11 mouse cellular contexts compared by ENCODE assay signal in genomic region chr2:3163501-3164076, GRCm38 (mm10).
"Had no signal": no experiment of that assay in that cellular context is flagged by ENCODE, and none has a peak within 500 bp of the region (broad histone marks: within the 10 kb centered on the region; RNA-seq: fewer than 3 reads in every experiment).

No protein-coding gene starts in this region.

- H3K4me2 ChIP-seq: limb, embryonic 12.5 days; lung, embryonic 15.5 days; midbrain, embryonic 12.5 days had no signal

- H3K27me3 ChIP-seq: limb, embryonic 12.5 days; lung, embryonic 15.5 days; midbrain, embryonic 12.5 days had no signal

- H3K9me3 ChIP-seq: limb, embryonic 12.5 days; lung, embryonic 15.5 days; midbrain, embryonic 12.5 days had no signal

- H3K4me3 ChIP-seq: layer of hippocampus, adult 2 months; limb, embryonic 12.5 days; lung, embryonic 15.5 days; midbrain, embryonic 12.5 days had no signal

- H3K36me3 ChIP-seq: limb, embryonic 12.5 days; lung, embryonic 15.5 days; midbrain, embryonic 12.5 days had no signal

- DNase-seq: kidney, adult 11 months; kidney, adult 9 months; kidney, postnatal 4 days; lung, postnatal 14 days; right cerebral cortex, postnatal 25 days; thymus, postnatal 4 days had no signal

- H3K4me1 ChIP-seq: midbrain, embryonic 12.5 days had no signal

- H3K27ac ChIP-seq: kidney, postnatal 0 days; layer of hippocampus, adult 2 months; lung, embryonic 15.5 days; midbrain, embryonic 12.5 days had no signal

- H3K9ac ChIP-seq: limb, embryonic 12.5 days; lung, embryonic 15.5 days; midbrain, embryonic 12.5 days had no signal
